Mouse (Mus musculus) effector memory CD4-positive, alpha-beta T cell, adult 5 months (primary cell): ENCODE results near the gene Eci1. TPM values are rescaled to one million over a fixed set of nuclear protein-coding genes. Genes with fewer than 3 reads are reported as not detected.

Experiments
- polyA plus RNA-seq: library from polyadenylated mRNA; unstranded; fragments of 100-300 nt; shearing (Covaris generic); gene quantifications from one replicate; pipeline ENCODE4 v1.2.1, GENCODE M21; 2017

Gene Eci1
- polyA plus RNA-seq, result 50.8 TPM

GRCm38 (mm10) chr17:24426471-24427169, at the start of gene Eci1:
Eci1 (plus strand) TSS chr17:24426641.

GRCm38 (mm10) chr17:24414230-24414976, 12.0 kb upstream of the Eci1 start, which contains the start of gene Rnps1:
Rnps1 (plus strand) TSS chr17:24414565.

DNA sequence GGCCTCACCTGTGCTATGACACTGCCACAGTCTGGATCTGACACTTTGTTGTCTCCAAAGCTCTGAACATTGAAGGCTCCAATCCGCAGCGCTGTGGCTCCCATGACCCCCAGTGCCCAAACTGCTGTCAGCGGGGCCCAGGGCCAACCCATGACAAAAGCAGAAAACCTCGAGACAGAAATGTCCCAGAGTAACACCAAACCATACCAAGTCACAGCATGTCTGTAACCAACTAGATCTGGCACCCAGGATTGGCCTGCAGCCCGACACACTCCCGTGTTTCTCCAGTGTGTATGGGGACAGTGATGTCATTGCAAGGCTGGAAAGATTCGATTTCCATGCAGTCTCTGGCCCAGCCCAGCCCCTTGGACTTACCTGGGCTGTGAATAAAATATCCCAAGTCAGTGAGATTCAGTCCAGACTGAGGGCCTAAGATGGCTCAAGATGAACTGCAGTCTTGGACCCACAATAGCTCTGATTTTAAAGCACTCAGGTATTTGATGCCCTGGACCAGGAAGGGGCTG, 16.3 kb downstream of the Eci1 start, which contains the start of gene Dnase1l2:
TSS of gene Dnase1l2 (minus strand) at position 474 of the 524 bp plus-strand sequence.

GRCm38 (mm10) chr17:24469910-24470602, 43.6 kb downstream of the Eci1 start, which contains the start of the genes E4f1 and Pgp:
E4f1 (minus strand) TSS chr17:24470313.
Pgp (plus strand) TSS chr17:24470392.

GRCm38 (mm10) chr17:24473612-24474275, 47.3 kb downstream of the Eci1 start, which contains the start of gene Bricd5:
Bricd5 (plus strand) TSS chr17:24473884.

DNA sequence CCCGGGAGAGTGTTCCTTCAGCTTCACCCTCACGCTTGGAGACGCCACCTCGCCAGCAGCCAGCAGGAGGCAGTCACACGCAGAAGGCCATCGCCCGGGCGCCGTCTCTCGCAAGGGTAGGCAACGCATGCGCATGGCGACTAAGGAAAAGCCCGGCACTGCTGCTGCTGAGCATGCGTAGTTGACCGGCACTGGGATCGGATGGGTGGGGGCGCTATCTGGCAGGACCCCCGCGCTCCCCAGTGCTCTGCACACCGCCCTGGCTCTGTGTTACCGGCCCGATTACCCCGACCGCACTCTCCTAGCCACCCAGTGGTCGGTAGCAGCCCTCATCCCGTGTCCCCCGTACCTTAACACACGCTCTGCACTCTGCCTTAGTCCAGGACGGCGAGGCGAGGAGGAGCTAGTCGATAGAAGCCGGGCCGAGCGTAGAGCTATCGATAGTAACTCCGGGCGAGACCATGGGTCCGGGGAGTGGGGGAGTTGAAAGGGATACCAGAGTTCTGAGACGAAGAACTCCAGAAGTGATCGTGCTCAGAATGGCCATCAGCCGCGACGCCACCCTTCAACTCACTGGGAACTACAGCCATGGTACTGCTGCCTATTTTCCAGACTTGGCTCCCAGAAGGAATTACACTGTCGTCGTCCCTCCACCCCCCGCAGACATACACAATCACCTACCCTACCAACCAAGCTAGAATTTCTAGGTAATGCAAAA, 52.4 kb downstream of the Eci1 start, which contains the start of gene Mlst8:
TSS of gene Mlst8 (minus strand) at position 416 of the 718 bp plus-strand sequence.

DNA sequence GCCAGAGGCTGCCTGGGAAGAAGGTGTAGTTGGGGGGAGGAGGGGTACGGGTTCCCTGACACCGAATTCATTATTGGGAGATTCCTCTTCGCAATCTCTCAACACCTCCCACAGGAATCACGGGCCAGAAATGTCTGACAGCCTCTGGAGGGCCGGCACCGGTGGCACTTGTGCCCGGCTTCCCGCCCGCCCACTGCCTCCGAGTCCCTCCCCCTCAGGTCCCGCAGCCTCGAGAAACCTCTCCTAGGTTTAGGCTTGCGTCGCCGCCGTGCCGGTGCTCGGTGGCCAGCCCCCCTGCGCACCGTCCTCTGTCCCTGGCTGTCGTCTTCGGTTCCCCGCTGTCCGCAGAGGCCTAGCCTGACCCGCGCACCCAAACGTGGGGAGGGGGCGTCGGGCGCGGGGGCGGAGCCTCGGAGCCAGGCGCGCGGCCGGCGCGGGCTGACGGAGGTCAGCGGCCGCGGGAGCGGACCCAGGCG, 61.8 kb downstream of the Eci1 start, which contains the start of gene Caskin1:
TSS of gene Caskin1 (plus strand) at position 416 of the 476 bp plus-strand sequence.

Other genes starting within 250 kb of the Eci1 start
- gene Tbc1d24, start 221.1 kb upstream of the Eci1 start, polyA plus RNA-seq, result 1.1 TPM
- gene Ntn3, start 217.1 kb upstream of the Eci1 start, polyA plus RNA-seq, result not detected
- gene Tedc2, start 205.8 kb upstream of the Eci1 start, polyA plus RNA-seq, result 0.85 TPM
- gene Ccnf, start 175.2 kb upstream of the Eci1 start, polyA plus RNA-seq, result 1.8 TPM
- gene Abca17, start 75.6 kb upstream of the Eci1 start, polyA plus RNA-seq, result 0.19 TPM
- 24.7 TPM for gene Abca3, start 74.7 kb upstream of the Eci1 start, polyA plus RNA-seq
- 199 TPM for gene Rnps1, start 12.1 kb upstream of the Eci1 start, polyA plus RNA-seq
- gene Dnase1l2, start 16.5 kb downstream of the Eci1 start, polyA plus RNA-seq, result 2.9 TPM
- gene E4f1, start 43.7 kb downstream of the Eci1 start, polyA plus RNA-seq, result 99.5 TPM
- 15.6 TPM for gene Pgp, start 43.8 kb downstream of the Eci1 start, polyA plus RNA-seq
- not detected for gene Bricd5, start 47.2 kb downstream of the Eci1 start, polyA plus RNA-seq
- 13.8 TPM for gene Mlst8, start 52.4 kb downstream of the Eci1 start, polyA plus RNA-seq
- gene Caskin1, start 62.0 kb downstream of the Eci1 start, polyA plus RNA-seq, result 0.22 TPM
- gene Traf7, start 101.3 kb downstream of the Eci1 start, polyA plus RNA-seq, result 67.3 TPM
- 2.9 TPM for gene Rab26, start 107.6 kb downstream of the Eci1 start, polyA plus RNA-seq
- gene Pkd1, start 123.2 kb downstream of the Eci1 start, polyA plus RNA-seq, result 51.9 TPM
- gene Tsc2, start 206.0 kb downstream of the Eci1 start, polyA plus RNA-seq, result 34.7 TPM
- 2.6 TPM for gene Nthl1, start 206.0 kb downstream of the Eci1 start, polyA plus RNA-seq
- gene Slc9a3r2, start 223.7 kb downstream of the Eci1 start, polyA plus RNA-seq, result 0.34 TPM
- gene Npw, start 231.8 kb downstream of the Eci1 start, polyA plus RNA-seq, result not detected
- gene Zfp598, start 243.0 kb downstream of the Eci1 start, polyA plus RNA-seq, result 20.9 TPM